Mouse (Mus musculus): ENCODE results near the gene Hnrnpab. TPM values are rescaled to one million over a fixed set of nuclear protein-coding genes. Genes with fewer than 3 reads are reported as not detected.
"Not testable (repeated sequence)": the region's sequence is repeated elsewhere in the genome, so short reads cannot be mapped to it uniquely, and the experiment has no call there.

The Hnrnpab gene
- total and polyA plus RNA-seq, 3 experiments: 184 to 1,104 (median 894) TPM

DNA sequence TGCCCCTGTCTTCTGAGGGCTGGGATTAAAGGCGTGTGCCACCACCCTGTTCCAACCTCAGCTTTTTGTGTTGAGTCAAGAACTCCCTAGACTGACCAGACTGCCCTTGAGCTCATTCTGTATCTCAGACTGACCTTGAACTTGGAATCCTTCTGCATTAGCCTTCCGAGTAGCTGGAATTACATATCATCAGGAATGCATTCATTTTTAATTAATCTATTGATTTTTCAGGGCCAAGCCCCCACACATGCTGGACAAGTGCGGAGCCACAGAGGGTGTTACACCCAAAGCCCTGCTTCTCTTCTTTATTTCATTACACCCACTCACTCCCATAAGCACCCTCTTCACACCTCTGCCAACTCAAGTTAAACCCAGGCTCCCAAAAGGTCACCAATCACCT is 27.1 kb upstream of the Hnrnpab start:
- no peak for TF ChIP-seq CTCF (IDR thresholded peaks at IDR 0.05 in 2 of 3, conservative IDR thresholded peaks at IDR 0.05 in 1 of 3; ENCODE audit: control insufficient read depth in 1 of 3, insufficient read depth in 1 of 3, low read depth in 2 of 3, low read length in 3 of 3, poor library complexity in 1 of 3, severe bottlenecking in 1 of 3)
- no peak for TF ChIP-seq MAX (IDR thresholded peaks at IDR 0.05; ENCODE audit: low read length)
- no peak for TF ChIP-seq MYB (IDR thresholded peaks at IDR 0.05; ENCODE audit: low read depth, low read length)
- TF ChIP-seq JUND (IDR thresholded peaks at IDR 0.05; ENCODE audit: low read depth, low read length): no peak
- TF ChIP-seq ZMIZ1 (IDR thresholded peaks at IDR 0.05; ENCODE audit: low read depth, low read length): no peak
- no peak for TF ChIP-seq USF2 (IDR thresholded peaks at IDR 0.05; ENCODE audit: borderline replicate concordance in 1 of 2, insufficient read depth in 1 of 2, low read depth in 1 of 2, low read length in 2 of 2)
- no peak for TF ChIP-seq TCF12 (IDR thresholded peaks at IDR 0.05; ENCODE audit: low read depth, low read length)
- TF ChIP-seq EP300 (IDR thresholded peaks at IDR 0.05; ENCODE audit: low read depth in 1 of 2, low read length in 2 of 2): no peak
- no peak for TF ChIP-seq ZNF384 (IDR thresholded peaks at IDR 0.05; ENCODE audit: low read depth, low read length)
- TF ChIP-seq RCOR1 (IDR thresholded peaks at IDR 0.05; ENCODE audit: low read depth, low read length): no peak
- no peak for TF ChIP-seq HCFC1 (IDR thresholded peaks at IDR 0.05; ENCODE audit: low read depth, low read length)
- TF ChIP-seq USF1 (IDR thresholded peaks at IDR 0.05; ENCODE audit: low read depth, low read length): no peak
- no peak for TF ChIP-seq NRF1 (IDR thresholded peaks at IDR 0.05; ENCODE audit: insufficient read depth, low read depth, low read length, poor library complexity, severe bottlenecking)
- TF ChIP-seq TAL1 (IDR thresholded peaks at IDR 0.05; ENCODE audit: low read length): no peak
- no peak overlapping the region for H3K27ac ChIP-seq (ENCODE audit: control insufficient read depth, low read depth, low read length)
- H3K9me3 ChIP-seq (replicated peaks; ENCODE audit: insufficient read depth, low read length): no peaks in the 10 kb centered on the region
- no peaks in the 10 kb centered on the region for H3K27me3 ChIP-seq (ENCODE audit: control insufficient read depth in 1 of 2, insufficient read depth in 2 of 2, low read length in 2 of 2)
- no peak for DNase-seq (ENCODE audit: low read depth, low spot score)
- no peak overlapping the region for H3K9ac ChIP-seq (ENCODE audit: control insufficient read depth, low read depth, low read length, poor library complexity, severe bottlenecking)
- H3K4me3 ChIP-seq (ENCODE audit: control insufficient read depth in 1 of 2, insufficient read depth in 1 of 2, low read depth in 2 of 2, low read length in 2 of 2): no peak overlapping the region
- H3K4me1 ChIP-seq (ENCODE audit: control insufficient read depth in 1 of 2, insufficient read depth in 2 of 2, low read length in 2 of 2): peaks cover 12 to 57% of the 10 kb centered on the region in 2 experiments
- peaks cover 36% of the 10 kb centered on the region for H3K79me2 ChIP-seq (ENCODE audit: control insufficient read depth, insufficient read depth, low read length, poor library complexity)
- H3K36me3 ChIP-seq (ENCODE audit: control insufficient read depth in 1 of 2, insufficient read depth in 2 of 2, low read length in 2 of 2): peaks cover 1 to 51% of the 10 kb centered on the region in 2 experiments; a peak in 2 of 4 replicates

DNA sequence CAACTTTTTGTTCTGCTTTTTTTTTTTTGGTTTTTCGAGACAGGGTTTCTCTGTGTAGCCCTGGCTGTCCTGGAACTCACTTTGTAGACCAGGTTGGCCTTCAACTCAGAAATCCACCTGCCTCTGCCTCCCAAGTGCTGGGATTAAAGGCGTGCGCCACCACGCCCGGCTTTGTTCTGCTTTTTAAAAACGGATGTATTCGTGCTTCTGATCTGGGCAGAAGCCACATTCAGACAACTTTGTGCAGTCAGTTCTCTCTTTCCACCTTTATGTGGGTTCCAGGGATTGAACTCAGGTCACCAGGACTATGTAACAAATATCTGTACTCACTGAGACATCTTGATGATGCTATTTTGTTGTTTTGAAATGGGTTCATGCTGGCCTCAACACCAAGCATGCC is 26.6 kb upstream of the Hnrnpab start:
- H3K27me3 ChIP-seq (ENCODE audit: control insufficient read depth in 1 of 2, insufficient read depth in 2 of 2, low read length in 2 of 2); H3K9me3 ChIP-seq (replicated peaks; ENCODE audit: insufficient read depth, low read length); H3K9ac ChIP-seq (ENCODE audit: control insufficient read depth, low read depth, low read length, poor library complexity, severe bottlenecking); H3K4me3 ChIP-seq (ENCODE audit: control insufficient read depth in 1 of 2, insufficient read depth in 1 of 2, low read depth in 2 of 2, low read length in 2 of 2): not testable (repeated sequence)
- Histone ChIP-seq H3K27ac (ENCODE audit: control insufficient read depth, low read depth, low read length) (peak overlapping the region; percentile 2; the same call in 1 of the 2 replicates), H3K36me3 (ENCODE audit: control insufficient read depth in 1 of 2, insufficient read depth in 2 of 2, low read length in 2 of 2) (peaks cover 2 to 47% of the 10 kb centered on the region in 2 experiments; a peak in 2 of 4 replicates), H3K4me1 (ENCODE audit: control insufficient read depth in 1 of 2, insufficient read depth in 2 of 2, low read length in 2 of 2) (peaks cover 12 to 54% of the 10 kb centered on the region in 2 experiments), H3K79me2 (ENCODE audit: control insufficient read depth, insufficient read depth, low read length, poor library complexity) (peaks cover 36% of the 10 kb centered on the region)
- TF ChIP-seq TBP (IDR thresholded peaks at IDR 0.05; ENCODE audit: low read depth, low read length) (0 out of 2 replicates have a peak, but pooled peaks have one; percentile 51), MXI1 (IDR thresholded peaks at IDR 0.05; ENCODE audit: low read depth, low read length) (0 out of 2 replicates have a peak, but pooled peaks have one; percentile 29), EP300 (IDR thresholded peaks at IDR 0.05; ENCODE audit: low read depth in 1 of 2, low read length in 2 of 2) (0 out of 4 replicates have a peak, but pooled peaks of 1 of the 2 experiments have one; percentile 19)
- DNase-seq (ENCODE audit: low read depth, low spot score): peak; percentile 75

Measured in MEL (cell line).